Mouse (Mus musculus) cerebellum, adult 11 months (tissue): ENCODE measurements around the gene Ralgapa2.
A peak's percentile ranks its signal among the peaks of the same experiment; 100 is the strongest.
"Not testable (repeated sequence)": the region's sequence is repeated elsewhere in the genome, so short reads cannot be mapped to it uniquely, and the experiment has no call there.

Source experiments
- DNase-seq: peaks from one replicate; pipeline ENCODE4 v3.0.0; 2022

Gene Ralgapa2

DNA sequence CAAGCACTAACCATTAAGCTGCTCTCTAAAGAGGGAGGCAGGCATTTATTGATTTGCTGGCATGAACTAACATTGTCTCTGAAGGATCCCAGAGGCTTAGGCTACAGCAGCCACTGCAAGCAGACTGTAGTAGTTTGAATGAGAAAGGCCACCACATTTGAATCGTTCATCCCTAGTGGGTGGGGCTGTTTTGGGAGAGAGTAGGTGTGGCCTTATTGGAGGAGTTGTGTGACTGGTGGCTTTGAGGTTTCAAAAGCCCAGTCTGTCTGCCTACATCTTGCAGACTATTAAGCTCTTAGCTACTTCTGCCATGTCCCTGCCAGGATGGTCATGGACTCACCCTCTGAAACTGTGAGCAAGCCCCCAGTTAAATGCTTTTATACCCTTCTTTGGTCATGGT is 15.1 kb downstream of the Ralgapa2 start:
- DNase-seq: no peak

DNA sequence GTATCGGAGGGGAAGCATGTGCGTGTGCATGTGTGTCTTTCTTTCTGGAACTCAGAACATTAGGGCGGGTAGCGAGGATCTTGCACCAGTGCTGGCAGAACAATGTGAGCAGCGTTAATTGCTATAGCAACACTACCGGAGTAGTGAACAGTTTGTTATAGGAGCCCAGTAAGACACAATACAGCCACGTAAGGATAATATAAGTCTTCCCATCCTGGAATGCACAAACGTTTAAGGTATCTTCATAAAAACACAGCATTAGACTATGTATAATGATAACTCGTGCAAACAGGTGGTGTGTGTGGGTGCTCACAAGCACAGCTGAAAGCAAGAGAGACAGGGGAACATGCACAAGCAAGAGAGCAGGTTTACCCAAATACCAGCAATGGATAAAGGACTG is 16.4 kb downstream of the Ralgapa2 start:
- DNase-seq: no peak

DNA sequence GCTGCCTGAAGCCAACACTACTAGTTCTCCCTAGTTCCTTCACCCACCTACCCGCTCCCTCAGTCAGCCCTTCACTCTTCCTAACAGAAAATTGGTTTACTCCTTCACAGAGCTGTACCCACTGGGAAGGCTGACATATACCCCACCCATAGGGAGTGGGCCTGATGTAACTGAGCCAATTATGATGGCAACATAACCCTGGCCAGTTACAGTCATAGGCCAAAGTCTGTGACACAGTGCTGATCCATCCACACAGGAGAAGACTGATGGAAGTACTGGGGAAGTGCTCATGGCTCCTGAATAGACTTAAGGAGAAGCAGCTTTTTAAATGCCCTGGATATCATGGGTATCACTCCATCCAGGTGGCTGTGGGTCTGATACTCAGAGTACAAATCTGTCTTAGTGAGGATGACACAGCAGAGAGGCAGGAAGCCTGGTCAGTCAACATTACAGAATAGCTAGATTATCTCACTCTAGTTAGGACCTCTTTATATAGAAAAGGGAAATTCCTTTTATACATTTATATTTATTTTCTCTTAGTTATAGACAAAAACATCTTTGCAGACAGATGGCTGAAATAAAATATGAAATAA is 18.7 kb downstream of the Ralgapa2 start:
- no peak for DNase-seq

DNA sequence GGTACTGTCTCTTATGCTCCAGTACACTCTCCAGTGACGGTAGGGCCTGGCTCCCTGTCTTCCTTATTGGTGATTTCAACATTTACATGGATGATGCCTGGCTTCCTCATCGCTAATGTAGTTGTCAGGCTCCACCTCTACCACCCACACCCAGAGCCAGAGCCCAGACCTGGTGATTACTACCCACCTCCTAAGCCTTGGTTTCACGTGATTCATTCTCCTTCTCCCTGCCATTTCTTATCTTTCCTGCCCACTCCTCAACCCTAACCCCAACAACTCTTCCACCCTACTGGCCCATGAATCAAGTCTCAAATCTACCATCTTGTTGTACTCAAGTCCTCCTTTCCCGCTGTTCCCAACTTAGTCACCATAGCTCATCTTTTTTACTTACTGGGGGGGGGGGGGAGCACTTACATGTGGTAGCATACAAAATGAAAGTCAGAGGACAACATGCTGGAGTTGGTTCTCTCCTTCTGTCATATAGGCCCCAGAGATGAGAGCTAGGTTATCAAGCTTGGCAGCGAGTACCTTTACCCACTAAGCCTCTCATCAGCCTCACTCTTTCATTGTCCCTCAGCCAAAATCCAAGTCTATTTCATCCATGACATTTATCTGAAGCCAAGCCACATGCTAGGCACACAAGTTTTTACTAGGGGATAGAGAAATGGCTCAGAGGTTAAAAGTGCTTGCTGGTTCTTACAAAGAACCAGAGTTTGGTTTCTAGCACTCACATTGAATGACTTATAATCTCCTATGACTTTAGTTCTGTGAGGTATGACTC is 20.1 kb downstream of the Ralgapa2 start:
- no peak for DNase-seq

DNA sequence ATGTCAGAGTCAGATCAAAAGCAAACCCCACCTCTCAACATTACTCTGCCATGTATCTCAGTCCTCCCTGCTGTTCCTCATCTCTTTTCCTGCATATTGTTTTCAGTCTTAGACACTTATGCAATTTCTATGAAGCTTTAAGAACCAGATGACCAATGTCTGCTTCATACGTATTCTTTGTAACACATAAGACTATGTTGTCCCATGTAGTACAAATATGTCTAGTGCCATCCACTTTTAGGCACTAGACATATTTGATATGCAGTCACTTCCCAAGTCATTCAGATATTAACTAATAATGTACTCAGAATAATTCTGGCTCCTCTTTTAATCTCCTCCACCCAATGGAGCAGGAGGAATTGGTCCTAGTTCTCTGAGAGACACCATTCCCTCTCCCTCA is 21.2 kb downstream of the Ralgapa2 start:
- no peak for DNase-seq

DNA sequence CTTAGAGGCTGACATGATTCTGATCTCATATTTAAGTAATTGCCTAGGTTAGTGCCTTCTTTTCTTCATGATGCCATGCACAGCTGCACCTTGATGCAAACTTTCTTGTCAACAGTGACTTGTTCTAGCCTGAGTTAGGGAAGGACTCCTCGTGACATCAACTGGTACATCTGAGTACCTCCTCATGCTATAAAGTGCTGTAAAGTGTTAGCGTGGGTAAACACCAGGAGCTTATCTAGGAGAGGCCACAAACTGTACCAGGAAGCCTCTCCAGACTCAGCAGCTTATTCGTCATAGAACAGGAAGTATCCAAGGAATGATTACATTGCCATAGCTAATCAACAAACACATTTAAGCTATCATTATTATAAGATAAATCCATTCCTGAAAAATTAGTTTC is 23.9 kb downstream of the Ralgapa2 start:
- no peak for DNase-seq

DNA sequence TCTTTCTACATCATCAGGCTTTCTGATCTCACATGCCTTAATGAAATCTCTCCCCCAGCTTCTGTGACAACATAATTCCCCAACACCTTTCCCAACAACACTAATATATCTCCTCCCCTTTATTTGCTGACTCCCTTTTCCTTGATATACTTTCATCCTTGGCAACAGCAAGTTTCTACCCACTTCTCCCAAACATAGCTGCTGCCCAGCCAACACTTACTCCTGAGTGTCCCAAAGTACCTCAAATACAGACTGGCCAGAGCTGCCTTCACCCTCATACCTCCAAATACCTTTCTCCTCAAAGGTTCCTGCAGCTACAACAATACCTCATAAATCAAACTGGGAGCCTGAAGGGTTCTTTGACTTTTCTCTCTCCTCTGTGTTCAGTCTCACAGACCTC is 29.3 kb downstream of the Ralgapa2 start:
- no peak for DNase-seq

DNA sequence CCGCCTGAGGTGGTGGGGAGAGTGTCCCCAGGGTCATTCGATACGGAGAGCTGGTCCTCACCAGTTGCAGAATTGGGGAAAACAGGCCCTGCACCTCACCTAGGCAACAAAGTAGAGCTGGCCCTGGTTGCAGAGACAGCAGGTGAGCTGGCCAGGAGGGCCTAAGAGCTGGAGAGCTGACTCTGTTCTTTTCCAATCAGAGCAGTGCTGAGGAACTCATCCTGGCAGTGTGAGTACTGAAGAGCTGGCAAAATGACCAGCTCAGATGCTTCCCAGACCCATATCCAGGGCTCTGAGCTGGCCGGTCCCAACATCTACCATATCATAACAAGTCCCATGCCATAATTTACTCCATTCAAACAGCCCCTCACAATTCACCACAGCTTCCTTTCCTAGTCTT is 34.7 kb downstream of the Ralgapa2 start:
- peak; percentile 8 for DNase-seq

DNA sequence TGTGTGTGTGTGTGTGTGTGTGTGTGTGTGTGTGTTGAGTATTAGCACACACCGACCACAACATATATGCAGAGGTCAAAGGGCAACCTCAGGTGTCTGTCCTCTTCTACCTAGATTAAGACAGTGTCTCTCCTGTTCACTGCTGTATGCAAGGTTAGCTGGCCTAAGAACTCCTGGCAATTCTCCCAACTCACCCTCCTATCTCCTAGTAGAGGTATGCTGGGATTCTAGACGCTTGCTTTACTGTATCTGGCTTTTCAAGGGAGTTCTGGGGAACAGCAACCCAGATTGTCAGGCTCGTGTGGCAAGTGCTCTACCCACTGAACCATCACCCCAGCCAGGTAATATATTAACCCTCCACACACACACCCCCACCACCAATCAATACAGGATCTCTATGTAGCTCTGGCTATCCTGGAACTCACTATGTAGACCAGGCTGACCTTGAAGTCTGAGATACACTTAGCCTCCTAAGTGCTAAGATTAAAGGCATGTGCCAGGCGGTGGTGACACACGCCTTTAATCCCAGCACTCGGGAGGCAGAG is 35.6 kb downstream of the Ralgapa2 start:
- no peak for DNase-seq

DNA sequence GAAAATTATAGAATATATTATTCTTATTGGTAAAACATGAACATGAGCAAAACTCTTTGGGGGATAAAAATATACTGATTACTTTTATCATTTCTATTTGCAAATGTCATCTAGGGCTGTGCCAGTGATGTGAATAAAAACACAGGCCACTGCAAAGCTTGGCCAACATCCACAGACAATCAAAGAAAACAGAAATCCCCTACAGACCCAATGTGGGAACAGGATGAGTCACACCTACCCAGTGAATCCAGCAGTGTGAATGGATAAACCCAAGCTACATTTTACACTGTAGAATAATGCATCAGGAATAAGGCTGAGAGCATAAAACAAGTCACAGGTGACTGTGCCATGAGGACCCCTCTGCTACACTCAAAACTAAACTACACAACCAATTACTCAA is 36.1 kb downstream of the Ralgapa2 start:
- DNase-seq: no peak

DNA sequence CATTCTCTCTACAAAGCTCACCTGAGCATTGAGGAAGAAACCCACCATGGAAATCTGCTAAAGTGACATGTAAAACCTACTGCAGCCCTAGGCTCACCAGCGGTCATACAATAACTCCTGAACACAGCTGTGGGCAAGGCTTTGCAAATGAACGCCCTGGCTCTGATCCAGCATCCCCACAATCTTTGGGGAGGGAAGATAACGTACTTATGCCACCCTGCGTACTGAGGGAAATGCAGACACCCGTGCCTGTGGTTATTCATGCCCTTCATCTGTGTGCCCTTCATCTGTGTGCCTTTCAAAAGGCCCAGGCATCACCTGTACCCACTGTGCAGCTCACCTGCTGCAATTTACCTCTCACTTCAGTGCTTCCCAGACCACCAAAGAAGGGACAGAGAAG is 41.2 kb downstream of the Ralgapa2 start:
- no peak for DNase-seq

DNA sequence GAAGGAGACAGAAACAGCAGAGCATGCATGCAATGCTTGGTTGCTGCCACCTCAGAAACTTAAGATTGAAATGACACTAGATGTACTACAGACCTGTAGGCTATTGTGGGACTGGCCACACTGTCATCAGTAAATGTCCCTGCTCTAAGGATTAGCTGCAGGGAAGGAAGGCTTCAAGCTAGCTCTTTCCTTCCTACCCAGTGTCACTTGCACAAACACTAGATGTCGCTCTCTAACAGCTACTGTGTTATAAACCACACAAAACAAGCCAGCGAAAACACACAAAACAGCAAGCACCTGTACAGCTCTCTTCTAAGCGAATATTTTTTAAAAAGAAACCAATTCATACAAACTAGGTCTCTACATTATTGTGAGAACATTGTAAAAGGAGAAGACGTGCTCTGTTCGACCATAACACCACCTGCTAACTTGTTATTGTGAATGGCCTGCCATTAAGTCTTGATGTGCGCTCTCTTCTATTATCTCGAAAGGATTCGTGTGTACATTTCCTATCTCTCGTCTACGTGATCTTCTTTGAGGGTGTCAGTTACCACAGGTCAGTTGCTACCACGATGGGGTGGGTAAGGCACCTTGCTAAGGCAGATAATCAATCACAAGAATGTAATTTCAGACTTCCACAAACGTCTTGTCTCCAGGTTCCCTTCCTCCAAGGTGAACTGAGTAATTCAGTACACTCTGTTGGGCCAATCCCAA is 42.3 kb downstream of the Ralgapa2 start:
- no peak for DNase-seq

DNA sequence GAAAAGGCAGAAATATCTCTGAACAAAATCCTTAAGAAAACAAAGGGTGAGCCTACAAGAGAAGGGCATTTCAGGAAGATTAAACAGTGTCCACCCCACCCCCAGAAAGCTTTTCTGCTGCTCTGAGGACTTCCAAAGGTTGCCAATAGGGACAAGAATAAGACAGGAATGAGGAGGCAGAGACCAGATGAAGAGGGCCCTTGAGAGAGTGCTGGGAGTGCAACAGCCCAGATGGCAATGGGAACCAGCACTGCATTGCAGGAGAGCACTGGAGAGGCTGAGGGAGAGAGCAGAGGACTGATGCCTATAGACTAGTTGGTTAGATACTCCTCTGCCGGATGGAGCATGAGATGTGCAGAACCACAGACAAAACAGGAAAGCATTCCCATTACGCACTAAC is 43.2 kb downstream of the Ralgapa2 start:
- no peak for DNase-seq

DNA sequence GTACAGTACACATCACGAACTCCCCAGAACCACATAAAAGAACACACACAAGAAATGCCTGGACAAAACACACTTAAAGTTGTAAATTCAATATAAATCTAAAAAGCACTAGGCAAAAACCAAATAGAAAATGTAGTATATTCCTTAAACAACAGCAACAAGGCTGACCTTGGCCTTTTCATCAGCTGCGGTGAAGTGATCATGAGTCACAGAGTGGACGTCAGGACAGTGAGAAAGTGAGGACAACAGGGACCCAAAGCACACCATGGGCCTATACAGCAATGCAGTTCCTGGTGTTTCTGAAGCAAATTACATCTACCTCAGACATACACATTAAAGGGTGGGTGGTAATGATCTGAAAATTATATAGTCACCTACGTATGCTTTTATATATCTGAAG is 44.1 kb downstream of the Ralgapa2 start:
- no peak for DNase-seq

DNA sequence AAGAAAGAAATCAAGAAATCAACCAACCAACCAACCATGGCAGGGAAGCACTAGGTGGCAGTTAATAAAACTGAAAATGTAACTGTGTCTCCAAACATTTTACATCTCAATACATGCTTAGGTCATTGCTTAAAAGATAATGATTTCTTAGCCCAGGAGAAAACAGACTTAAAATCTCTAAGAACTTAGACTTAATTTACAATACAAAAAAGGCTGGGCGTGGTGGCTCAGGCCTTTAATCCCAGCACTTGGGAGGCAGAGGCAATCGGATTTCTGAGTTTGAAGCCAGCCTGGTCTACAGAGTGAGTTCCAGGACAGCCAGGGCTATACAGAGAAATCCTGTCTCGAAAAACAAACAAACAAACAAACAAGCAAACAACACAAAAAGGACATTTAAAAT is 45.3 kb downstream of the Ralgapa2 start:
- DNase-seq: not testable (repeated sequence)

DNA sequence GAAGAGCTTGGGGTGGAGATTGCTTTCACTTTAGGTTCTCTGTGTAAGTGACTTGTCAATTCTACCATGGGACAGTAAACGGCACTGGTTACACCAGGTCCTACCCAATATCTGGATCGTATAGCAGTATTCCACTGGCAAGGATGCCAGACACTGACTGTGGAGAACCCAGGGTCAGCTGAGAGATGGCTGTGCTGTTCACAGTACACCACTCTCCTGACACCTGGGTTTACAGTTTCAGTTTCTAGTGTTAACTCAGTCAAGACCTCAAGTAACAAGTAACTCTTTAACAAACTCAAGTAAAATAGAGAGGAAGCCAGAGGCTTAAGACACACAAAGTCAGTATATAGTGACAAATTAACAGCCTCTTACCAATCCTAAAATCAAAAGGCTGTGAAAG is 54.6 kb downstream of the Ralgapa2 start:
- no peak for DNase-seq

DNA sequence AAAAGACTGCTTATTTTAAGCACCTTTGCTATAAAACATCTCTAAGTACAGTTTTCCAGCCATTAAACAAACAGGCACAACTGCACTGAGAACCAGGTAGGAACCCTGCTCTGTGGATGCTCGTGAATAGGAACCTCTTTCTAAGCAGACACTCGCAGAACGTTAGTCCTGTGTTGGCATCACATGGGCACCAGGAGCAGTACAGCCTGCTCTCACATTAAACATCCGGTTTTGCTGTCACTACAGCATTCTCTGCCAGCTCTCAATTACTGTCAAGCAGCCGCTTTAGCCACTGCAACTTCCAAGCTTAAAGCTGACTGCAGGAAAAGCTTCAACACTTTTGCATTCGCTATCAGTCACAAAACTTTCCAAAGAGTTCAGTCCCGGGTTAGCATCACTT is 55.5 kb downstream of the Ralgapa2 start:
- DNase-seq: no peak

DNA sequence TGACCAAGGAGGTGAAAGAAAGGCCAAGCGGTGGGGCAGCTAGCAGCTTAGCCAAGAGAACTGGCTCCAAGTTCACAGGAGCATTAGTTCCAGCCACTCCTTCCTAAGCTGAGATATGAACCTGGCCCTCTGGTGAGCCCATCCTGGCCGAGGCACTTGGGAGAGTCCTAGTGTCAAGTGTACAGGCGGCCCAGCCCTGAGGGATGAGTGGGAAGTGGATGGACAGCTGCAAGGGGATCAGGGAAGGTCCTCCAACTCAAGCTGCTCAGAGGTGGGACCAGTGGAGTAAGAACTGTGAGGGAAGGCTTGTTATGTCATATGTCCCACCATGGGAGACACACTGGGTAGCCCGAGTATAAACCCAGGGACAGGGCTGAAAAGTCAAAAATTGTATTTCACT is 56.1 kb downstream of the Ralgapa2 start:
- no peak for DNase-seq

DNA sequence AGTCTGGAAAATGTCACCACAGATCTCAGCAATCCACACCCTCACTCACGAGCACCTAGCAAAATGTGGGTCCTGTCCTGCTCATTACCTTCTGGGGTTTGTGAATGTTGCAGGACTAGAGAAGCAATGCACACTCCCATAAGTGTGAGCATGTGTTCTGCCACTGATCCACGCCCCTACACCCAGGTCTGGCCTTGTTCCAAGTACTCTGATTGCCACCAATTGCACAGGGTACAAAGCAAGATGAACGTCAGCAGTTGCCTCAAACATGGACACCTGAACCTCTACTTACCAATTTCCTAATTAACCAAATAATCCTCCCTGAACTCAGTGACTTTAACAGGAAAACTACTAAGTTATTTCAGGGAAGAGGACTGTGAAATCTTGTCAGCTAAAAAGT is 68.1 kb downstream of the Ralgapa2 start:
- DNase-seq: no peak

DNA sequence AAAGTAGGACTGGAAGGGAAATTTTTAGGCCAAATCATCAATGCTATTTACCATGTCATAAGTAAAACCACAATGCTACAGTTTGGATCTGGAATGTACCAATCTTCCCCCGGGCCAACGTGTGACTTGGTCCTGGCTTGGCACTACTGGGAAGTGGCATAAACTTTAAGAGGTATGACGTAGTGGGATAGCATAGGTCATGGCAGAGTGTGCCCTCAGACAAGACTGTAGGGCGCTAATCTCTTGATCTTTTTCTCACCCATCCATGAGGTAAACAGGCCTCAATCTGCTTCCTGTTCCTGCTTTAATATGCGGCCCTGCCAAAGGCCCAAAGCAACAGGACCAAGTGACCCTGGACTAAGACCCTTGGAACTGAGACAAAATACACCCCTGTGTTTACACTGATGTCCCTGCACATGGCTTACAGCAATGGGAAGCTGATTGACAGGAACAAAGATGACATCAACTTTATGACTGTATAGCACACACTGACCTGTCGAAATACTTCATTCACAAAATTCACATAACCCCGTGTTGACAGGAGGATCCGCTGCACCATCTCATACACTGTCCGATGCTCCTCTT is 68.8 kb downstream of the Ralgapa2 start:
- no peak for DNase-seq

DNA sequence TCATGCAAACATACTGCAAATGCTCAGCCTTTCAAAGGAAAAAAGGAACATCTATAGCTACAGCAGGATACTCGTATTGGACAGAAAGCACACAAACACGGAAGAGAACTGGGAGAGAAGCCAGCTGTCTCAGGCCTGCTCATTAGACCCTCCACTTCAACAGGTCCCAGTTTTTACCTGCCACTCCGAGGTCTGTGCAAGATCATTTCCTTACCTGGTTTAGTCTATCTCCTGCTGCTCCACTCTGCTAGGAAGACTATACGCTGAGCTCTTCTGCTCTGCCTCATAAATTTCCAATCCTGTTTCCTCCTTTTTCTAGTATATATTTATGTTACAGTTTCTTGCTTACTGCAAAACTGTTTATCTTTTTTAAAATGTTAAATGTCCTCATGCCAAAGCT is 70.4 kb downstream of the Ralgapa2 start:
- DNase-seq: no peak

DNA sequence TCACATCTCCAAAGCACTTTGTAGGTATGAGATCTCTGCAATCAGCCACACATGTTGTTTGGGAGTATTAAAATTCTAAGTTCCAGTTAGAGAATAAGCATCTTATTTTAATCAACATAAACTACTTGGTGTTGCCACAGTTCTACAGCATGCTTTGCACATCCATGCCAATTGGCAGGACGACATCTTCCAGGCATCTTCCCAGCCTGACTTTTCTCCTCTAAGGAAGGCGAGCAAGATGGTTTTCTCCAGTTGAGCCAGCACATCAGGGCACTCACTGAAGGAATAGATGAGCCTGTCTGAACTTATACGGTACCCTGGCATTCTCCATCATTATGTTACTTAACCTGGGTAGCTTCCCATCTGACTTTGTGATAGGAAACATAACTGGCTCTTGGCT is 83.4 kb downstream of the Ralgapa2 start:
- no peak for DNase-seq

DNA sequence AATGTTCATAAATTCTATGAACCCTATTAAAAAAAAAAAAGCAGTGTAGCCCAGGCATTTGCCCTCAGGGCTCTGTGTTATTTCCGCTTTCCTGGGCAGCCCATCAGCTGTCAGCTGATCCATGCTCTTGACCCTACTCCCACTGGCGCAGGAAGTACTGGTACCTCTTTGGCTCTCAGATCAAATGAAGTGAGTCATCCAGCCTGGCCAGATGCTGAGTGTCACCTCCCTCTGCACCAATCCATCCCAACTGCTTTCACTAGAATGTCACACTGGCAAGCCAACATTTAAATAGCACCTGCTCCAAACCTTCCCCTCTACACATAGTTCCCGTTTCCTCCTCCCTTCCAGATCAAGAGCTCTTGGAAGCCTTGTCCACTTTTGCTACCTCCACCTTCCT is 84.8 kb downstream of the Ralgapa2 start:
- DNase-seq: no peak

DNA sequence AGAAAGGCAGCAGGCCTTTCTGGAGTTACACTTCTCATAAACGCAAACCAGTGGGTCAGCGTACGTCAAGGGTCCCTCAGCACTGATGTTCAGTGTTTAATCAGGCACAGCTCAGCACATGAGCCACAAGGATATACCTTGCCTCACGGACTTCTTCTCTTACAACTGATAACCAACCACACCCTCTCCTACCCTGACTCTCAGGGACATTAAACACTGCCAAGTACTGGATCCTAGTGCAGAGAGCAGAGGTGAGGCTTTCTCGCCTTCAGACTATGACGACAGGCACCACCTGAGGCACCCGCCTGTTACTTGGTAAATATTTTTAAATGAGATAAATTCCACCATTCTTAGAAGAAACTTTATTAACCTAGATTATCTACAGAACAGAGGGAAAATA is 85.8 kb downstream of the Ralgapa2 start:
- DNase-seq: no peak
